Mouse (Mus musculus): ENCODE measurements around the gene Adamts1.

Adamts1 gene

DNA sequence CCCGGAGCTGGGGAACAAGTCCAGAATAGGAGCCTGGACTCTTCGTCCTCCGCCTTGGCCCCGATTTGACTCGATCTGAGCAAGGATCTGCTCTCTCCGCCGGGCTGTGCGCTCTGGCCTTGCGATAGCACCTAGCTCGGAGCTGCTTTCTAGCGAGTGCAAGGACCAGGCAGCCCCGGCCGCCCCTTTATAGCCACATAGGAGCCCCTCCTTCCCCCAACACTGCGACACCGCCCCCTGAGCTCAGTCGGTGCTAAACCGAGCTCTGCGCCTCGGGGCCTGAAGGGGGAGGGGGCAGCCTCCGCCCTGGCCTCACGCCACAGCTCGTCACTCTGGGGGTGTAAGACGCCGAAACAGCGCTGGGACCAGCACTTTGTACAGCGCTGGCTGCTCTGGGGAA lies at the start of gene Adamts1:
Gene Adamts1, minus strand, starts transcription at position 160 of the 400 bp plus-strand sequence.
- DNase-seq (ENCODE audit: low spot score): peak; percentile 58

GRCm38 (mm10) chr16:85827066-85827465 lies 24.2 kb upstream of the Adamts1 start:
- DNase-seq (ENCODE audit: low spot score): no peak

DNA sequence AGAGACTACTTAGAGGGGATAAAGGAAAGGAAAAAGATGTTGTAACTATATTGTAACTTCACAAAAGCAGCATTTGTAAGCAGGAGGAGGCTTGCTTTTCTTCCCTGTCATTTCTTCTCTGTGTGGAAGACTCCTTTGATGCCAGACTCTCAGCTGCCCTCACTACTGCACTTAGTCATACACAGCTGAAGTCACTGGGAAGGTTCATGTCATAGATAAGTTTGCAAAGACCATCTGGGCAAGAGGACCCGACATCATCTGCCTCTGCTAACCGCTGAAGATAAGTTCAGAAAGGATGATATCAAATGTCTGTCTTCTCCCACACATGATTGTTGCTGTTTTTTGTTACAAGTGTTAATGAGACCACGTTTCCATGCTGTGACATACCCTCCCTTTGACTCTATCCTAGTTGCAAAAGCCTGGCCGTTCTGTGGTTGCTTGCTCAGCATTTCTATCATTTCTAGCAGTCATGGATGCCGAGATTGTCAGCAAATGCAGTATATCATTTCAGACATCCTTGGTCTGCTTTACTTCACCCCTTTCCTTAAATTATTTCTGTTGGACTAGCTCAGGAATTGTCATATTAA lies 19.5 kb upstream of the Adamts1 start:
- DNase-seq (ENCODE audit: low spot score): no peak

DNA sequence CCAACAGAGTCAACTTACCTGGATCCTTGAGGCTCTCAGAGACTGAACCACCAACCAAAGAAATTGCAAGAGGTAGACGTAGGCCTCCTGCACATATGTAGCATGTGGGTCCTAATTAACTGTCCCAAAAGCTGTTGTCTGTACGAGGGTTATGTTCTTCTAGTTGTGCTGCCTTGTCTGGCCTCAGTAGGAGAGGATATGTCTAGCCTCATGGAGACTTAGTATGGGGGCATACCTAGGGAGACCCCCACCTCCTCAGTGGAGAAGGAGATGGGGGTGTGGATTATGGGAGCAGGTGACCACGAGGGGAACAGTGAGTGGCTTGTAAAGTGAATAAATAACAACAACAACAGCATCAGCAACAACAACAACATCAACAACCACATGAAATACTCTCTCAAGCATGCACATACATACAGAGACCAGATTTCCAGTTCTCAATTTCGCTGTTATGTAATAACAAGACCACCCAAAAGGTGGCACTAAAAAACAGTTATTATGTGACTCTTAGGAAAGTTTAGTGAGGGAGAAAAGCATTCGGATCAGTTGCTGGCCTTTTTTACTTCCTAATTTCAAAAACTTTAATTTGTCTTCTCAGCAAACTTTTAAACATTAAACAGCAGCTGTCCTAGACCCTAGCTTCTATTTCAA lies 17.0 kb upstream of the Adamts1 start:
- DNase-seq (ENCODE audit: low spot score): no peak

DNA sequence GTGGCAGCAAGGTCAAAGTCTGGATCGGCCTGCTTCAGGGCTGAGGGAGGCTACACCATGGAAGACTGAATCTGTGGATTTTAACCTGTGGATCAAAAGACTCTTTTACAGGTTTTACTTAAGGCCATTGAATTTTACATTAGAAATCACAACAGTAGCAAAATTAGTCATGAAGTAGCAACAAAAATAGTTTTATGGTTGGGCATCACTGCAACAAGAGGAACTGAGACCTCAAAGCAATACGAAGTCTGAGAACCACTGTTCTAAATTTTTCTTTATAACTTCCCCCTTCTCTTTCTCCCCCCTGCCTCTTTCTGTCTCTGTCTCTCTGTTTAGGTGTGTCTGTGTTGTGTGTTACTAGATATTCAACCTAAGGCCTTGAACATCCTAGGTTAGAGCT lies 11.2 kb upstream of the Adamts1 start:
- DNase-seq (ENCODE audit: low spot score): no peak

- no peak for DNase-seq (ENCODE audit: low spot score)
Observed at GRCm38 (mm10) chr16:85807626-85808025, 4.7 kb upstream of the Adamts1 start.

- no peak for DNase-seq (ENCODE audit: low spot score)
Observed at GRCm38 (mm10) chr16:85807072-85807471, 4.2 kb upstream of the Adamts1 start.

- no peak for DNase-seq (ENCODE audit: low spot score)
Observed at GRCm38 (mm10) chr16:85805581-85805980, 2.7 kb upstream of the Adamts1 start.

- DNase-seq (ENCODE audit: low spot score): no peak
Observed at GRCm38 (mm10) chr16:85803613-85804551, 969 bp upstream of the Adamts1 start.

DNA sequence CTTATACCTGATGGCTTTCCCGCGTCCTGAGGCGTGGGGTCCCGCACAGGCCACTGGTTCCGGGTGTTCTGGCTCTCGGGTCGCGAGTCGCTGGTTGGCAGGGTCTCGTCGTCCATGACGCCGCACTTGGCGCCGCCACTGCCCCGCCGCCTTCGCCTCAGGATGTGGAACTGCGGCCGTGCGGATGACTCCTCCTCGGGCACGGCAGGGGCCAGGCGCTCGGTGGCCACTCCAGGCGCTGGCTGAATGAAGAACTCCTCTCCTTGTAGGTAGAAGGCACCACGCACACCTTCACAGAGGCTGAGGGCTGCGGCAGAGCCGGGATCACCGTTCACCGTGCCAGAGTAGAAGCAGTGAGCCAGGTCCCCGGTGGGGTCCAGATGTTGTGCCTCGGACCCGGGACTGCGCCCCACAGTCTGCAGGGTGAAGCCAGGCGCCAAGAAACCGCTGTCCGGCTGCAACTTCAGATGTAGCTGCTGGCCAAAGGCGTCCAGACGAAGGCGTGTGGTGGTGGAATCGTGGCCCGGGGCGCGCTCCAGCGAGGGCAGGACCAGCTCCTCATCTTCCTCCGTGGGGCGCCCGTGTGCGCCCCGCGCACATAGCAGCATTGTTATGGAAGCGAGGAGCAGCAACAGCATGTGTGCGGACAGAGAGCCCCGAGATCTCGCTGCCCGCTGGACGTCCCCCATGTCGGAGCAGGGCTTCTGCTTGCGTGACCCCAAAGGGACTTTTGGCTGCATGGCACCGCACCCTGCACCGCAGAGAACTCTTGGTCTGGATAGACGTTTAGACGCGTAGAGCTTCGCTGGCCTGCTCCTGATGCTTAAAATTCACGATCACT lies 722 bp downstream of the Adamts1 start:
- no peak for DNase-seq (ENCODE audit: low spot score)

GRCm38 (mm10) chr16:85801252-85801651 lies 1.7 kb downstream of the Adamts1 start:
- no peak for DNase-seq (ENCODE audit: low spot score)

DNA sequence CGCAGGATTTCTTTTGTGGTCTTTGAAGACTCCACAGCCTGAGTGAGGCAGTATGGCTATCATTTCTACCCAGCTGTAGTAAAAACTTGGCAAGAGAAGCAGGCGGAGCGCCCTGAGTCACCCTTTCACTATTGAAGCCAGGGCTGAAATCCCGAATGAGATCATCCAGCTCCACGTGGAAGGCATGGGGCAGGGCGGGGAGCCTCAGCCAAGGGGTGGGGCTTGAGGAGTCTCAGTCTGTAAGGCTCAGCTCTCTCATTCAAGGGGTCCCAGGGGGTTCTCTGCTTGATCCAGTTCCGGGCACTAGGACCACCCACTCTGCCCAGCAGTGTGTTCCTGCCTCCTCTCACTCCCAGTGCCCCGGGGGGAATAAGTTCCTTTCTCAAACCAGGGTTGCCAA lies 2.2 kb downstream of the Adamts1 start:
- peak; percentile 80 for DNase-seq (ENCODE audit: low spot score)

DNA sequence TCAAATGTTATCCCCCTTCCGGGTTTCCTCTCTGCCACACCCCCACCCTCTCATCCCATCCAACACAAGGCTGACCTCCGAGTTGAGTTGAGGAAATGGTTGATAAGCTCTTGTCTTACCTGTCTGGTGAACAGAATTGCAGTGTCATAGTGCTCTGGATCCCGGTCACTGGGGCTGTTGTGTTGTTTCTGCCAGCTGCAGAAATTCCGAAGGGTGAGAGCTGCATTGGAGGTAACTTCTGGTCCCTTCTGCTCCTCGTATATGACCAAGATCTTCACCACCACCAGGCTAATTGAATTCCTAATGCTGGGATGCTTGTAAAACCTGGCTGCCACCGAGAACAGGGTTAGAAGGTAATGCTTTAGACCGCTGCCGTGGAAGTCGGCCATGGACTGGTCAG lies 2.9 kb downstream of the Adamts1 start:
- DNase-seq (ENCODE audit: low spot score): no peak

GRCm38 (mm10) chr16:85798334-85798733 lies 4.6 kb downstream of the Adamts1 start:
- DNase-seq (ENCODE audit: low spot score): no peak

DNA sequence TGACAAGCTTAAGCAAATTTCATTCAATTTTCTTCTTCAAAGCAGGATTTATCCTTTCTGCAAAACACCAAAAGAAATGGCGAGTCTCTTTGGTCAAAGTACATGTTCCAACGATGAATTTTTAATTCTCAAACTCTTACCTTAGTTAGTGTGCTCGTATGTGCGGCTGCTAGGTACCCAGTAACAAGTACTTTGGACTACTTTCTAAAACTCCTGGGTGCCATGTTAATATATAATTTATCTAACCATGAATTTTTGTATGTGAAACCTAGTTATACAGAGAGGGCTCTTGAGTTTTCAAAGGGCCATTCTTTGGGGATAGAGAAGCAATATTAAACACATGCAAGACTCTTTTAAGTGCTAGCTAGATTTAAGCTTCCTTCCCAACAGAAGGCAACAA lies 5.8 kb downstream of the Adamts1 start:
- no peak for DNase-seq (ENCODE audit: low spot score)

- no peak for DNase-seq (ENCODE audit: low spot score)
Observed at GRCm38 (mm10) chr16:85795731-85796130, 7.2 kb downstream of the Adamts1 start.

DNA sequence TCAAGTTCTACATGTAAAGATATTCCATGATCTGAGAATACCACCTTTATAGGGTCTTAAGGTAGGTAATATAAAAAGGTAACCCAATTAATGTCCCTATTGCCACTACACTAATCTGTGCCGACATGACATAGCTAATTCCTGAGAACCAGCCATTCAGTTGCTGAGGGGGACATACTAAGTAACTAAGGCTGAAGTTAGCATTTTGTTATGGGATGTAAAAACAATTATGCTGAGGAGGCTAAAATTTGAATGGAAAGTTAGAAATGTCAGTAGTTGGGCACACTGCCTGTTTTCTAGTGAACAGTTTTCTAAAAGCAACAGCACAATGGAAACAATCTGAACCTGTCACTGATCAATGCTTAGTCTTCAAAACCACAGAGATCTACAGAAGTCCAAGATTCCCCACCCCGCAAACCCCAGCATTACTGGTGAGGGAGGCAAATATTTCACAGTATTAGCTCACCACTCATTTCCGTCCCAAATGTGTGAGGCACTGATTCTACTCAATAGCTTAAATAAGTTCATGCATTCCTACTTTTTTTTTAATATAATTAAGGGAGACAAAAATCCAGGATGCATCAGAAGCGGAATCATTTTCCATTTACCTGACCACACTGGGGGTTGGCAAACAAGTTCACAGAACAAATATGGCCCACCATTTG lies 9.6 kb downstream of the Adamts1 start:
- no peak for DNase-seq (ENCODE audit: low spot score)

DNA sequence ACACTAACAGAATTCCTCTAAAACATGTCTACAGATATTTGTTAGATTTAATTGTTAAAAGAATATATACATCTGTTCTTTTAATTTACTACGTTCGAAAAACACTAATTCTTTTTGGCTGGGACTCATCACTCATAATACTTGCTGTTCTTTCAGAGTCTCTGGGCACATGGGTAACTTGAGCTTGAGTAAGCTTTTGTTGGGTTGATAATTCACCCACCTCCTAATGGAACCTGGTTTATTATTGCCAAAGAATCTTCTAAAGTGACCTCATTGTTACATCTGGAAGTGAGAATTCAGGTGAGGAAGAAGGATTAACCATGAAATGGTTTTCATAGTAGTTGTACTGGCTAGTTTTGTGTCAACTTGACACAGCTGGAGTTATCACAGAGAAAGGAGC lies 21.8 kb downstream of the Adamts1 start:
- no peak for DNase-seq (ENCODE audit: low spot score)

DNA sequence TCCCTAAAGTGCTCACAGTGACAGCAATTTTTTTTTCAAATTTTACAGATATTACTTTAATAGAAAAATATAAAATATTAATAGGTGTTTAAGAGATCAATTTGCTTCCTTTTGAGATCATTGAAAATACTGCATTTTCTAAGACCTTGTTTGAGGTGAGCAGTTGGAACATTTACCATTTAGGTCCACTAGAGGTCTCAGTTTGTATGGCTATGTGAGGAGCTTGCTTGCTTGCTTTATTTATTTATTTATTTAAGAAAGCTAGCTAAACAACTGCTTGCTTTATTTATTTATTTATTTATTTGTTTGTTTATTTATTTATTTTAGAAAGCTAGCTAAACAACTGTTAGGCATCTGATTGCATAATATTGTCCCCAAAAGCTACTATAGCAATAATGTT lies 23.1 kb downstream of the Adamts1 start:
- DNase-seq (ENCODE audit: low spot score): no peak

- DNase-seq (ENCODE audit: low spot score): no peak
Observed at GRCm38 (mm10) chr16:85772272-85772671, 30.6 kb downstream of the Adamts1 start.

DNA sequence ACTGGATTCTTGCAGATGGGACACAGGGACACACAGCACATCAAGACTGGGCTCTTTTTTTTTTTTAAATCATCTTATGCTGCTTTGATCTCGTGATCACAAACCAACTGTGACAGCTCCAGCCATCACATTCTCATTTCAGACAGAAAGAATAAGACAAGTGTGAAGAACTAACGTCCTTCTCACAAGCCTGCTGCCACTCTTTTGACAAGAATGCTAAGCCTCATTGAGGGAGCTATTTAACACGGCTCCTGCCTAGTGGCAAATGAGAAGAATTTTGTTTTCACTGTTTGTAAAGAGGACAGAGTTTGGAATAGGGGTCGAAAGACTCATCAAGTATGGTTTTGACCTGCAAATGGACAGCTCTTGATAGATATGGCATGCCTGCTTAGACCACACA lies 35.6 kb downstream of the Adamts1 start:
- no peak for DNase-seq (ENCODE audit: low spot score)

DNA sequence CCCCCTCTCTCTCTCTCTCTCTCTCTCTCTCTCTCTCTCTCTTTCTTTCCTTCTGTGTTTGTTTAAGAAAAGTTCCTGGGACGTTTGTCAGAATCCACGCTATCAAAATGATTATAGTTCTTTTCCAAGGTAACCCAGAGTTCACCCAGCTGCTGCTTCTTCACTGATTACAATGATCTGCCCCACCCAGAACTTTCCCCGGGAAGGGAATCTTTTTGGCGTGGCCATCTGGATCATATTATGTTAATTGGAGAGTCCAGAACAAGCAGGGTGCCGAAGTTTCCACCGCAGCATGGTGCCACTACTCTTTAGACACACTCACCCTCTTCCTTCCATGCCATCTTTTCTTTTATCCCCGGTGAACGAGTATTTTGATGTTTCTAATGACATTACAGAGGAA lies 37.2 kb downstream of the Adamts1 start:
- no peak for DNase-seq (ENCODE audit: low spot score)

All from left cerebral cortex, adult 11 months (tissue).